Mouse (Mus musculus) activated CD4-positive, CD25-positive, alpha-beta regulatory T cell, adult 4 months (primary cell): Measurements from ENCODE around the gene Hepacam. TPM values are rescaled to one million over a fixed set of nuclear protein-coding genes. Genes with fewer than 3 reads are reported as not detected.

Source experiments
- ATAC-seq: one replicate; pipeline ENCODE4 v1.8.0; 2017
- polyA plus RNA-seq, 2 experiments: library from polyadenylated mRNA; unstranded; fragments of 100-300 nt; shearing (Covaris generic); gene quantifications; one replicate each; pipeline ENCODE4 v1.2.1; 2017

Hepacam gene
- polyA plus RNA-seq: not detected

GRCm38 (mm10) chr9:37367301-37368080 is at the start of gene Hepacam:
TSS of gene Hepacam (plus strand) at chr9:37367351.
- ATAC-seq: no peak

DNA sequence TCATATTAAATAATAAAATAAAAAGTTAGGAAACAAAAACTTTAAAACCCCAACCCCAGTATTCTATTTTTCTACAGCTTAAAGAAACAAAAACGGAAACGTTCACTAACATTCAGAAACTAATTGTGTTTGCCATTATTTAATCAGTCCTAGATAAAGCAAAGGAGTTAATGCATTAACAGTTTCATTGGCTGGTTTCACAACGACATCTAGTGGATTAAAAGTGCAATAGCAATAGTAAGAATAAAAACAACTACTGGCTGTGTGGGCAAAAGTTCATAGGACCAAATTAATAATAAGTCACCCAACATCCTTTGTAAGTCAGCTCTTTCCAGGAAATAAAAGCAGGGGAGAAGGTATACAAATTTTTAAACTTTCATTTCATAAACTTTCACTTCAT is 37.7 kb upstream of the Hepacam start:
- peak; percentile 79 for ATAC-seq

DNA sequence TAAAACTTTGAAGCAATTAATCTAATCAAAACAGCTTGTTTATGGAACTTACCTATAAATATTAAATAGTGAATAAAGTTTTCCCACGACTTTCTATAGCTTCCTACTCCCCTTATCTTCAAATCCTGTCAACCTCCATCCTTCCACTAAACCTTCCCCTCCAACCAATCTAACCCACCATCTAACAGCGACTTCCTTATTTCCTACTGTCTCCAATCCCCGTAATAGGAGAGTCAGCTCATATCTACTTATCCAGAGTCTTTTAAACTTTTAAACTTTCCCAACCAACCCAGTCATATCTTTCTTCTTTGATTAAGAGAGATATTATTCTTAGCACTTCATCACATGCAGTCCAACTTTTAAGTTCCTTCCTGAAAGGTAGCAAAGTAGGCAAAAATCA is 21.7 kb upstream of the Hepacam start:
- no peak for ATAC-seq

DNA sequence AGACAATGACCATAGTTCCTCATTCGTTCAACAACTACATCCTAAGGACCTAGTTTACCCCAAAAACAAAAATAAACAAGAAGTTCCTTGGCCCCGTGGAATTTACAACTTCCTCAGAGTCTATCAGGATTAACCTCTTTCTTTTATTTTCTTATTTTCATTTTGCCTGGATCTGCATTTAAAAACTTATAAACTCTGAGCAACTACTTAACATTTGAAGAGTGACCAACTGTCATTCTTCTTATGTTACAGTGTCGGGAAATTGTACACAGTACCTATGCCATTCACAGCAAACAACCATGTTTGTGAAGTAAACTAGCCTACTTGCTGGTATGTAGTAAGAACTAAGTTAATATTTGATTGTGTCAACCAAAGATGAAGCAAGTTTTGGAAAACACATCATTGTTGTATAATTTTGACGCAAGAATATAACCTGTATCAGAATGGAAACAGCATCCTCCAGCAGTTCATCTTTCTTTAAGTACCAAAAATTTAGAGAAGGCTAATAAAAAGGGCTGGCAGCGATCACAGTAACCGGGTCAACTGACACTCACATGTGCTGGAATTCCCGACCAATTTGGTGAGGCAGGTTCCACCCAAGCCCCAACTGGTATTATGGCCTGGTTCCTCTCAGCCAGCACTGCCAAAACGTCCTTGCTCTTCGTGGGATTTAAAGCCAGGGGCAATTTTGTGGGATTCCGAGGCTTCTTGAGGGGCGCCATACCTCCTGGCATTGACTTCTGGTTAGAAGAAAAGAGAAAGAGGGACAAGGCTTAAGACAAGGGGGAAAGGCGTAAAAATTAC is 19.8 kb upstream of the Hepacam start:
- peak; percentile 6 for ATAC-seq

GRCm38 (mm10) chr9:37347988-37348642 is 19.0 kb upstream of the Hepacam start, which contains the start of gene Ccdc15:
TSS of gene Ccdc15 (minus strand) at chr9:37348432.
- ATAC-seq: peak; percentile 100

DNA sequence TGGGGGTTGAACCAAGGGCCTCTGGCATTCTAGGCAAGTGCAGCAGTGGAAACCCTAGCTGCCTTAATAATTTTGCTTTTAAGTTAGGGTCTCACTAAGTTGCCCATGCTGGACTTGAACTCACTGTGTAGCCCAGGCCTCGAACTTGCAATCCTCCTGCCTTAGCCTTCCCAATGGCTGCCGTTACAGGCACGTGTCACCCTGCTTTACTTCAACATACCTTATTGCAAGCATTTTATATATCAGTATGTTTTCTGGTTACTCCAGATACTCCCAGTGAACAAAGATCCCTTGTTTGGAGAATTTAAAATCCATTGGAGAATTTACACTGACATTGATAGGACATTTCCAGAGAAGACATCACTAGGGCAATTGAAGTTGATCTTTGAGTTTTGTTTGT is 18.1 kb upstream of the Hepacam start:
- no peak for ATAC-seq

- no peak for ATAC-seq
Measured at GRCm38 (mm10) chr9:37351266-37351665, 15.9 kb upstream of the Hepacam start.

DNA sequence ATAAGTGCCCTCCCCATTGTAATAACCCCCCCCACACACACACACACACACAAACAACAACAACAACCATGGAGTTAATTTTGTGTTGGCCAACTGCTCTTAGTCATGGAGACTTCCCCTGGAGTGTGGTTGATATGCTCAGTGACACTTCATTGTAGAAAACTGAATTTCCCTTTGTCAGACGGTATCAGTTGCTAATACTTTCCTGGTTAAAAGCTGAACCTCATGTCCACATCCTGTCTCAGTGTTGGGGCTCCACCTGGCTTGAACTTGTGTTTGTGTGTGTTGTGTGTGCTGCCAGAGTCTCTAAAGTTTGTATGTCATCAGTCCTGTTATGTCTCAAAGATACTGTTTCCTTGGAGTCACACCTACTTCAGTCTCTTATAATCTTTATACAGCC is 12.7 kb upstream of the Hepacam start:
- ATAC-seq: peak; percentile 79

DNA sequence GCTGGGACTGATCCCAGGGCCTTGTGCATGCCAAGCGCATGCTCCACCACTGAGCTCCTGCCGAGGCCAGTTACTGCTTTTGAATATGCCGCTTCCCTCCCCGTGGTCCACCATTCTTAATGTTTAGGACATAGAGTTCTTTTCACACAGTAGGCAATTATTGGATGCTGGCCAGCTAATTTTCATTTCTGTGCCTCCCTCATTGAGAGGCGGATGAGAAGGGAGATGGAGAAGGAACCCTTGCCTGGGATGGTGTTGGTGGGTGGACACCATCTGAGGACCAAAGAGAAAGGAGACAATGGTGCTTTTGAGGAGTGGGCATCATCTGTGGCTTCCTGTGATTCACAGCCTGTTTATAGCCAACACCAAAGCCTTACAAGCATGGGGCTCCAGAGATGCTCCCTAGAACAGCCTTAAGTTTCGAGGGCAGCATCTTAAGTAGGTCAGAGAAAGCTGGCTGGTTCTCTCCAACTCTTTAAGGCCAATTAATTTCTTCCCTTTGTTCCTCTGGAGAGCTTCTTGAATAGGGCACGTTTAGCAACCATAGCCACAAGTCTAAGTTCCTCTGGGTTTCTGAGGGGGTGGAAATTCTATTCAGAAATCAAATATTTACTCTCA is 8.3 kb upstream of the Hepacam start:
- ATAC-seq: no peak

GRCm38 (mm10) chr9:37359331-37360220 is 7.6 kb upstream of the Hepacam start:
- no peak for ATAC-seq

- no peak for ATAC-seq
Measured at GRCm38 (mm10) chr9:37362084-37362483, 5.1 kb upstream of the Hepacam start.

GRCm38 (mm10) chr9:37362881-37363280 is 4.3 kb upstream of the Hepacam start:
- ATAC-seq: no peak

DNA sequence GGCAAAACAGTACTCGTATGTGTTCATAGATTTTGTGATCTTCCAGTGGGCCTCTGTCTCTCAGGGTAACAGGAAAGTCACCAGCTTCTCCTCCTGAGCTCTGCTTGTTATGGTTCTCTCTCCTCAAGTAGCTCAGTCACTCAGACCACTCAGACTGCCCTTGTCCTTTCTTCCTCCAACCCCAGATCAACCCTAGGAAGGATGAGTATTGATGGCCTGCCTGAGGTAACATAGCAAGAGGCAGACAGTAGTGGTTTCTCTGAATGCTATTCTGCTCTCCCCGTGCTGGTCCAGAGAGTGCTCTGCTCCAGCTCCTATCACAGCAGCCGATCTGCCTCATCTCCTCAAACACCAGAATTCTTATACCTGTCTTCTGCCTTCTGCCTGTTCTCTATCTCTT is 3.6 kb upstream of the Hepacam start:
- ATAC-seq: no peak

- ATAC-seq: no peak
Measured at GRCm38 (mm10) chr9:37364392-37364791, 2.8 kb upstream of the Hepacam start.

- ATAC-seq: no peak
Measured at GRCm38 (mm10) chr9:37365706-37366105, 1.4 kb upstream of the Hepacam start.

GRCm38 (mm10) chr9:37368081-37368830 is 1.1 kb downstream of the Hepacam start:
- ATAC-seq: no peak

GRCm38 (mm10) chr9:37368860-37369259 is 1.7 kb downstream of the Hepacam start:
- no peak for ATAC-seq

- ATAC-seq: no peak
Measured at GRCm38 (mm10) chr9:37371232-37371801, 4.2 kb downstream of the Hepacam start.

DNA sequence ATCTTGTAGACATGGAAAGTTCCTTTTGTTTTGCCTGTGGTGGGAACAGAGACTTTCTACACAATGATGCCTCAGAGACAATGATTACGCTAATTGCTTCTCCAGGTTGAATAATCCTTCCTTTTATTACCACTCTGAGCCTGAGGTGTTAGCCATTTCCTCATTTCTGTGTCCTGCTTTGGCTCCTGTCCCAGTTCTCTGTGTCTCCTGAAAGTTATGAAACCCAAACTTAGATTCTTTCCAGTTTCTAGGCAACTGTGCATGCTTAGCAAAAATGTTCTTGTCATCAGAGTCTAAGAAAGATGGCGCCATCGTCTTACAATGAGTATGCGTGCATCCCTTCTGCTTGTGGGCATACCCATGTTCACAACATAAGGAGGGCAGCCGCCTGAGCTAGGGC is 8.6 kb downstream of the Hepacam start:
- ATAC-seq: no peak

DNA sequence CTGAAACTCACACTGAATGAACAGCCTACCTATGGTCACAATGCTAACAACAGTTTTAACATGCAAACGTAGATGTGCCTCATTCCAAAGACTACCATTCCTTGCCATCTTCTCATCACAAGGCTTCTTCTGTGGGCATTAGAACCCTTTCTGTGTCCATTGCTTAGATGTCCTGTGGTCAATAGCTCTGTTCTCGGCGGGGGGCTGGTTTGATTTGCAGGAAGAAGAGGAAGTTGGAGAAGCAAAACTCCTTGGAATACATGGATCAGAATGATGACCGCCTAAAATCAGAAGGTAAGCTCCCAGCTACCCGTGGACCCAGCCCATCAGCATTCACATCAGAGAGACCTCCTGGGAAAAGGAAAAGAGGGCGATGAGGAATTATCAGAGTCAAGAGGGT is 16.0 kb downstream of the Hepacam start:
- ATAC-seq: no peak
